Mouse (Mus musculus) bone marrow, adult 2 months (tissue): ENCODE measurements at regions not wholly inside any gene's neighbourhood (a gene's known extent, or its start where the extent isn't known, plus 50 kb on each side); places are given as distances from the start of the nearest gene placed in this dataset.

Source experiments
- H3K27ac ChIP-seq: fragments of 200-500 bp; 2 replicates; pipeline ENCODE4 v1.5.1; 2012; ENCODE audit warnings: low read depth, mild to moderate bottlenecking, control low read depth, inconsistent platforms, low read length; ENCODE audit not compliant: control insufficient read depth, poor library complexity, insufficient read depth
- H3K4me1 ChIP-seq: fragments of 200-500 bp; 2 replicates; pipeline ENCODE4 v1.6.1; 2011; ENCODE audit warnings: low read length; ENCODE audit not compliant: control insufficient read depth, insufficient read depth
- H3K4me3 ChIP-seq: fragments of 200-500 bp; replicated peaks from 2 replicates; pipeline ENCODE3; 2011; ENCODE audit warnings: mild to moderate bottlenecking, low read depth, low read length, control low read depth; ENCODE audit not compliant: control insufficient read depth
- CTCF ChIP-seq: fragments of 200-500 bp; IDR thresholded peaks from 2 replicates; pipeline ENCODE4 v1.5.1; 2011; ENCODE audit warnings: low read length, control low read depth; ENCODE audit not compliant: control insufficient read depth, insufficient read depth
- POLR2A ChIP-seq: fragments of 200-500 bp; IDR thresholded peaks from 2 replicates; pipeline ENCODE4 v1.6.1; 2011; ENCODE audit warnings: low read depth, mild to moderate bottlenecking, control low read depth, low read length, borderline replicate concordance; ENCODE audit not compliant: control insufficient read depth
- WGBS: fragments of 180-500 bp; shearing (Covaris S2); methylation state at CpG from one replicate; pipeline ENCODE4 v1.1.7; 2018; 5-methylcytosine and 5-hydroxymethylcytosine counted together

DNA sequence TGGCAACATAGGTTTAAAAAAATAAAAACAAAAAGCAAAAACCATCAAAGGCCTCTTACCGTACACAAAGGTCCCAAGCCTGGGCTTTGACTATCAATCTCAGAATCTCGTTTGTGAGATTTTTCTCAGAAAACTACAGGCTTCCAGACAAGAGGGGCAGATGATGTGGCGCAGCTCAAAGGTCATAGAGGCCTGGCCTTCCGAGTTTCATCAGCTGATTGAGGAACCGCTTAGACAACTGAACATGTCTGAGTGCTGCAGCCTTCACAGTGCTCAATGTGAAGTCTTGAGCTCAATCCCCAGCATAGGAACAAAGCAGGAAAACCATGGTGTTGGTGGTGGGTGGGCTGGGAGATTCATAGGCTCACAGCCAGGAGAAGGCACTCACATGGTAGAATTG is 227.9 kb upstream of the Sulf2 start:
- H3K4me1 ChIP-seq = no peaks in the 10 kb centered on the region
- H3K4me3 ChIP-seq = no peak overlapping the region
- 86% methylated on average over 5 of the region's 5 CpGs for WGBS
- TF ChIP-seq CTCF (no peak), POLR2A (no peak)
- no peak overlapping the region for H3K27ac ChIP-seq

DNA sequence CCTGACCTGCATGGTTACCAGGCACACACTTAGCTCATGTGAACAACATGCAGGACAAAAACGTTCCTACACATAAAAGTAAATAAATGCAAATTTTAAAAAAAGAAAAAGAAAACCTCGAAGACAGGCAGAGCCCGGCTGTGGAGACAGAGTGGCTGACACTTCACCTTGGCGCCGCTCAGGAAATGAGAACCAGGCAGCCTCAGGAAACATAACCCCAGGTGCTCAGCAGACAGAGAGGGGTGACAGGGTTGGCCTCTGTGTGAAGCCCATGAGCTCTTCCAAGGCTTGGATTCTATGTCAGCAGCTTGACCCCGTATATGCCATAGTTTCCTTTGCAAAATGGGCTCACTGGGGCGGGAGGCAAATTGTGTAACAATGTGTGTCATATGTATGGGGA is 226.7 kb upstream of the Sulf2 start:
- H3K27ac ChIP-seq = no peak overlapping the region
- no peaks in the 10 kb centered on the region for H3K4me1 ChIP-seq
- H3K4me3 ChIP-seq = no peak overlapping the region
- TF ChIP-seq POLR2A = no peak
- TF ChIP-seq CTCF = no peak
- 36% methylated on average over 7 of the region's 7 CpGs for WGBS

DNA sequence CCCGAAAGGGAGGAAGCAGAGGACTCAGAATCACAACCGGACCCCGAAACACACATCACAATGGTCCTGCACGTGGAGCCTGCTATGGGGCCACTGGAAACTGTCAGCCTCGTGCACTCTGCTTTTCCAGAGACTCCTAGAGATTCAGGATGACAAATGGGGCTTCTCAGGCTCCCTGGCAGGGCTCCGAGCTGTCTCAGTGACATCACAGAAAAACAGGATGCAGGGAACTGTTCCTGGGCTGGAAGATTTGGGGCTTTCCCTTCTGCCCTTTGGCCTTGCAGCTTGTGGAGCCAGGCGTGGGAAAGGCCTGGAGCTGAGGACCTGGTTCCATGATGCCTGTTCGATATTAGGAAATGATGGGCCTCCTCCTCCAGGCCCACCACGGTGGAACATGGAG is 225.4 kb upstream of the Sulf2 start:
- Histone ChIP-seq H3K27ac (no peak overlapping the region), H3K4me1 (no peaks in the 10 kb centered on the region), H3K4me3 (no peak overlapping the region)
- 83% methylated on average over 9 of the region's 9 CpGs for WGBS
- TF ChIP-seq CTCF (no peak), POLR2A (no peak)

DNA sequence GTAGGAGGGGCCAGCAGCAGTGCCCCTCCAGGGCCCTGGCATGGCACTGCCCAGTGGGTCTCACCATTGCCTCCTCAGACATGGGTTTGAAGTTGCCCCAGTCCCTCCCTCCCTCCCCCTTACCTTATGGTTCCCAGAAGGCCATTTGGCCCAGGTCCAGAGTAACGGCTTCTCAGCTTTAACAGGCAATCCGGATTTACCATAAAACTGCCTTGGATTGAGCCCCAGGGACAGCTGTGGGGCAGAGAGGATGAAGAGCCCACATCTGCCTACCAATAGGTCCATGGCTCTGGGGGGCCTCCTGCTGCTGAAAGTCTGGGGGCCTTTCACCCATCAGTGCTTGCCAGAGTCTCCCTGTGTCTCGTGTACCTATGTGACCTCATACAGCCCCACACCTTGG is 222.9 kb upstream of the Sulf2 start:
- no peaks in the 10 kb centered on the region for H3K4me1 ChIP-seq
- no peak for TF ChIP-seq CTCF
- no peak for TF ChIP-seq POLR2A
- 61% methylated on average over 3 of the region's 3 CpGs for WGBS
- no peak overlapping the region for H3K4me3 ChIP-seq
- no peak overlapping the region for H3K27ac ChIP-seq

DNA sequence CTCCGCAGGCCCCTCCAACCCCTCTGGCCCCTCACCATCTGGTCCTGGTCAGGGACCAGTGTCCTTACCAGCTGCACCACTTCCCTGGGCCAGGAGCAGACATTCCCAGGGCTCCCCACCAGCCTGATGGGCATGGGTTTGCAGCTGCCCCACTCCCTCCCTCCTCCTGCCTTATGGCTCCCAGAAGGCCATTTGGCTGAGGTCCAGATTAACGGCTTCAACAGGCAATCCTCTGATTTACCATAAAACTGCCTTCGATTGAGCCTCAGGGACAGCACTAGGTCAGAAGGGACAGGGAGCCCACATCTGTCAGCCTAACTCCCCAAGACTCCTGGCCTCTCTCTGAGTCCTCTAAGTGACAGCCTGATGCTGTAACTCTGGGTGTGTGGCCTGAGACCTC is 221.9 kb upstream of the Sulf2 start:
- no peak overlapping the region for H3K27ac ChIP-seq
- 71% methylated on average over 3 of the region's 3 CpGs for WGBS
- TF ChIP-seq CTCF (no peak), POLR2A (no peak)
- no peak overlapping the region for H3K4me3 ChIP-seq
- no peaks in the 10 kb centered on the region for H3K4me1 ChIP-seq

DNA sequence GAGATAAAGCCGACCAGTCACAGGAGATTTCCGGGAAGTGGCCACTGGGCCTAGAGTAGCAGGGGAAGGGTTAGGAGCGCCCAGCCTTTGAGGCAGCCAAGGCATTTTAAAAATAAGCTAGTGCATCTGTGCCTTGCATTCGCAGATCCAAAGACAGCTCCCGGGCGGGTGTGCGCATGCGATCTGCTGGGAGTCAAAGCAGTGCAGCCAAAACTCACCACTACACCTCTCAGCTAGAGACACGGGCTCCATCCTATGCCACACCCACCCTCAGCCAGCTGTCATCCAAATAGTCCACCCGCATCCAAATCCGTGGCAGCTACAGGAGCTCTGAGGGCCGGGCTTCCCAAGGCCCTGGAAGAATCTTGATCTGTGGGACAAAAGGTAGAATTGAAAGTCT is 220.2 kb upstream of the Sulf2 start:
- Histone ChIP-seq H3K4me1 (no peaks in the 10 kb centered on the region), H3K4me3 (no peak overlapping the region), H3K27ac (no peak overlapping the region)
- 87% methylated on average over 12 of the region's 12 CpGs for WGBS
- TF ChIP-seq POLR2A = no peak
- TF ChIP-seq CTCF = no peak

DNA sequence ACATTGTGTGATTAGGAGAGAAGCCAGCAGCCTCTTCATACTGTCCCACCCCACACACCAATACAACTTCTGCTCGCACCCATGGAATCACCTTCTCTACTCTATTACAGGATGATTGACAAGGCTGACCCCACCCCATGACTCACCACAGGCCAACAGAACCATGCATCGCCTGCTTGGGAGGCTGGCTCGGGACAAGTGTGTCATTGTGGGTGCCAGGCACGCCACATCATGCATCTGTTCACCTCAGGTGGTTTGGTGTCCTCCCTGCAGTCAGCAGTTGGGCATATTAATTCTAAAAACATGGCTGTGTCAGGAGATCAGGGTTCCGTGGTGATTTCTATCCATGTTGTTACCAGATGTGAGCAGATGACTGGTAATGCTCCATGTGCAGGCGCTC is 215.3 kb upstream of the Sulf2 start:
- H3K27ac ChIP-seq = no peak overlapping the region
- H3K4me1 ChIP-seq = no peaks in the 10 kb centered on the region
- 81% methylated on average over 6 of the region's 6 CpGs for WGBS
- no peak for TF ChIP-seq CTCF
- no peak for TF ChIP-seq POLR2A
- no peak overlapping the region for H3K4me3 ChIP-seq

DNA sequence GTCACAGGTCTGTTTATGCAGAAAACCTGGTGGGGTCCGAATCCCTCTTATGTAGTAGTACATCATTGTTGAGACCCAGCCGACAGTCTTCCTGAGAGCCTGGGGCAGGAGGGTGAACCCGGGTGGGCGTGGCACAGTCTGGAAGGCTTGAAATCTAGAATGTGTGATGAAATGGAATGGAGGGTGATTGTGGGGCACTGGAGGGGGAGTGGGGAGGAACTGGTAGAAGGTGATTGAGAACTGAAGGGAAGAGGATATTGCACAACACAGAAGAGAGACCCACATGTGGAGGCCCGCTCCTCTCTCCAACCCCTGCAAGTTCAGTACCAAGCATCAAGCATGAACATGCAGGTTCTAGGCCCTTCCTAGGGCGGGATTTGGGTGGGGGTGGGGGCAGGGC is 206.2 kb upstream of the Sulf2 start:
- Histone ChIP-seq H3K4me3 (no peak overlapping the region), H3K4me1 (peaks cover 4% of the 10 kb centered on the region), H3K27ac (no peak overlapping the region)
- 38% methylated on average over 6 of the region's 6 CpGs for WGBS
- TF ChIP-seq CTCF (no peak), POLR2A (no peak)

DNA sequence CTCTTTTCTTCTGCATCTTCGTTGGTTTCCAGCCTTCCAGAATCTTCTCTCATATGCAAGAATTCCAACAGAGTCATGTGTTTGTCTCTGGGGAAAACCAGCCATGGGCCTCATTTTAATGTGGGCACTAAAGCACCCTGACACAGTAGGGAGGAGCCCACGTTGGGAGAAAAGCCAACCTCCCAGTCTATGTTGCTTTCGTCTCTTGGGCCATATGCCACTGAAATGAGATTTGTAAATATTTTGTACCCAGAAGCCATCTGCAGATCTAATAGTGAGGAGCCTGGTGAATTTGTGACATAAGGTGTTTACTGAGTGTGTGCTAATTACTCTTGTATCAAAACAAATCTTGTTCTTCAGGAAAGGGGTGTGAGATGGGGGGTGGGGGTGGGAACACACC is 205.3 kb upstream of the Sulf2 start:
- WGBS = 67% methylated on average over 3 of the region's 3 CpGs
- Histone ChIP-seq H3K4me1 (peaks cover 4% of the 10 kb centered on the region), H3K4me3 (no peak overlapping the region), H3K27ac (no peak overlapping the region)
- no peak for TF ChIP-seq CTCF
- TF ChIP-seq POLR2A = no peak
